Mouse (Mus musculus): ENCODE data around the gene St6galnac3. TPM values are rescaled to one million over a fixed set of nuclear protein-coding genes. Genes with fewer than 3 reads are reported as not detected.

The St6galnac3 gene
- polyA plus RNA-seq, 2 experiments: 20.7 to 36.0 TPM

DNA sequence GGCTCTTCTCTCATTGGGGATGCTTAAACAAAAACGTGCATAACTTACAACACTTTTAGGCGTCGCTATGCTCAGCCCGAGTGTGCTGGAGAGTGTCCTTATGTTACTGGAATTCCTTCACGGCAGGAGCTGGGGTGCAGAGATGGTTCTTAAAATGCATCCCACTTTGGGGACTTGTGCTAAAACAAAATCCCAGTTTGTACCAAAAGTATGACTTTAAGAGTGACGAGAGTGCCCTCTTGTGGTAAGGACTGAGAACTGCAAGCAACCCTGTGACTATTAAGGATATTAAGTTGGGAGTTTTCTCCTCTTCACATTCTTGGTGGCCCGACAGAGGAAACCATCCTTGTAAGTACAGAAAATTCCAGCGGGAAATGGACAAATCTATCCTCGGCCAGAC lies 69.9 kb downstream of the St6galnac3 start:
- no peak for TF ChIP-seq POLR2A (IDR thresholded peaks at IDR 0.05; ENCODE audit: borderline replicate concordance, extremely low read depth, insufficient read depth, insufficient read length)
- H3K27ac ChIP-seq (replicated peaks; ENCODE audit: low read depth, low read length): no peak overlapping the region
- H3K4me2 ChIP-seq (replicated peaks; ENCODE audit: low read depth, low read length, severe bottlenecking): no peak overlapping the region
- no peak overlapping the region for H3K4me3 ChIP-seq (replicated peaks; ENCODE audit: low read length)
- H3K27me3 ChIP-seq (ENCODE audit: control insufficient read depth, insufficient read depth, low read length): no peaks in the 10 kb centered on the region
- no peak overlapping the region for H3K9ac ChIP-seq (ENCODE audit: low read depth, low read length, severe bottlenecking)
- H3K9me3 ChIP-seq (ENCODE audit: control insufficient read depth, low read length): no peaks in the 10 kb centered on the region
- DNase-seq (ENCODE audit: low spot score) (peak; percentile 86), ATAC-seq (ENCODE audit: low FRiP score, low read depth) (0 out of 2 replicates have a peak, but pooled peaks have one; percentile 23)
- H3K4me1 ChIP-seq (ENCODE audit: control insufficient read depth, insufficient read depth, low read length): peaks cover 4% of the 10 kb centered on the region; the same call in 1 of the 2 replicates
- no peaks in the 10 kb centered on the region for H3K36me3 ChIP-seq (ENCODE audit: control insufficient read depth, insufficient read depth, low read length)
- 26% methylated on average over 9 of the region's 9 CpGs for WGBS

DNA sequence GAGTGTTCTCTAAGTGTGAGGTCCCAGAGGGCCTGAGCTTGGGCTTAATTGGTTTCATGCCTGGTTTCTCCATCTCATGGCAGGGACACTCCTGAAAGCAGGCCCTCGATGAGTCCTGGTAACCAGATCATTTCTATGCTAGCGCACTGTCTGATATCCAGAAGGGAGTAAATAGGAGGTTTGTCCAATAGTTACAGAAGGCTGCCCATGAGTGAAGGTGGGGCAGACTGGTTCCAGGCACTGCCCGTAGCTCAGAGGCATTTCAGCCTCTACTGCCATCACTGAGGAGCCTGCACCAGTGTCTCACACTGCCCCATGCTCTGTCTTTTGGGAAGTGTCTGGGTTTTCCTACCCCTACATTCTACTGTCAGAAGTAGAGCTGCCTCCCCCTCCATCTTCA lies 72.1 kb downstream of the St6galnac3 start:
- no peak for TF ChIP-seq POLR2A (IDR thresholded peaks at IDR 0.05; ENCODE audit: borderline replicate concordance, extremely low read depth, insufficient read depth, insufficient read length)
- Histone ChIP-seq H3K27me3 (ENCODE audit: control insufficient read depth, insufficient read depth, low read length) (no peaks in the 10 kb centered on the region), H3K9me3 (ENCODE audit: control insufficient read depth, low read length) (no peaks in the 10 kb centered on the region), H3K36me3 (ENCODE audit: control insufficient read depth, insufficient read depth, low read length) (peaks cover 3% of the 10 kb centered on the region; the same call in 1 of the 2 replicates), H3K4me2 (replicated peaks; ENCODE audit: low read depth, low read length, severe bottlenecking) (no peak overlapping the region), H3K27ac (replicated peaks; ENCODE audit: low read depth, low read length) (no peak overlapping the region), H3K4me3 (replicated peaks; ENCODE audit: low read length) (no peak overlapping the region), H3K4me1 (ENCODE audit: control insufficient read depth, insufficient read depth, low read length) (peaks cover 4% of the 10 kb centered on the region; the same call in 1 of the 2 replicates), H3K9ac (ENCODE audit: low read depth, low read length, severe bottlenecking) (0 out of 2 replicates have a peak overlapping the region, but pooled peaks have one; percentile 0)
- DNase-seq (ENCODE audit: low spot score) (no peak), ATAC-seq (ENCODE audit: low FRiP score, low read depth) (no peak)
- 71% methylated on average over 3 of the region's 3 CpGs for WGBS

DNA sequence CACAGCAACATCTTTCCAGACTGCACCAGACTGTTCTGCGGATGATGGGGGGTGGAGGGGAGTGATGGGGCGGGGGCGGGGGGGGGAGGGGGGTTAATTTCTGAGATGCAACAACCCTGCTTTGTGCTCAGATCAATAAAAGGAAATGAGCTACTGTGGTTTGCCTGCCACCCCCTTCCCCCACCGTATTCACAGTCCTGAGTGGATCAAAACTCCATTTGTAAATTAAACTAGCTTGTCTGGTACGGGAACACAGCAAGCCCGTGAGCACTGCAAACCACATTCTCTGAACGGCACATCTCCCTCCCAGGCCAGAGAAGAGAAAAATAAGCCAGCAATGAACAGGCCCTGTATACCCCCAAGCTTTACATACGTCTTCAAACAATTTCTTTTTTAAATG lies 76.3 kb downstream of the St6galnac3 start:
- DNase-seq (ENCODE audit: low spot score): no peak
- Histone ChIP-seq H3K36me3 (ENCODE audit: control insufficient read depth, insufficient read depth, low read length) (peaks cover 3% of the 10 kb centered on the region; the same call in 1 of the 2 replicates), H3K27me3 (ENCODE audit: control insufficient read depth, insufficient read depth, low read length) (no peaks in the 10 kb centered on the region), H3K4me3 (replicated peaks; ENCODE audit: low read length) (no peak overlapping the region), H3K4me1 (ENCODE audit: control insufficient read depth, insufficient read depth, low read length) (peaks cover 4% of the 10 kb centered on the region; the same call in 1 of the 2 replicates), H3K4me2 (replicated peaks; ENCODE audit: low read depth, low read length, severe bottlenecking) (no peak overlapping the region), H3K9ac (ENCODE audit: low read depth, low read length, severe bottlenecking) (no peak overlapping the region), H3K27ac (replicated peaks; ENCODE audit: low read depth, low read length) (no peak overlapping the region), H3K9me3 (ENCODE audit: control insufficient read depth, low read length) (no peaks in the 10 kb centered on the region)
- ATAC-seq (ENCODE audit: low FRiP score, low read depth): no peak
- 68% methylated on average over 8 of the region's 8 CpGs for WGBS
- no peak for TF ChIP-seq POLR2A (IDR thresholded peaks at IDR 0.05; ENCODE audit: borderline replicate concordance, extremely low read depth, insufficient read depth, insufficient read length)

DNA sequence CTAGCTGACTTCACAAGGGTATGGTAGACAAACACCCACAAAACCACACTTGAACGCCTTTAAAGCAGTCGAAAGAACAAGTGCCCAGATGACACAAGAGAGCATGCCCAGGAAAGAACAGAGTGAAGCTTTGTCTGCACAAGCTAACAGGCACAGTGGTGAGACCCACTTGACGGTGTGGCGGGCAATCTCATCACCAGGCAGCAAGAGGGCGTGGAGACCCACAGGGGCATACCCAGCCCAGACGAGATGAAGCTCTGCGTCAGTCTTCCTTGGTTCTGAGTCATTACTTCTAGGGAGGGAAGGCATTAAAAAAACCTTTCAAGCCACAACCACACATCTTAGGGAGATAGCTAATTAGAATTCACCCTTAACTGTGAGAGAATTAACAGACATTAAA lies 79.2 kb downstream of the St6galnac3 start:
- H3K27me3 ChIP-seq (ENCODE audit: control insufficient read depth, insufficient read depth, low read length): no peaks in the 10 kb centered on the region
- TF ChIP-seq POLR2A (IDR thresholded peaks at IDR 0.05; ENCODE audit: borderline replicate concordance, extremely low read depth, insufficient read depth, insufficient read length): no peak
- no peak for DNase-seq (ENCODE audit: low spot score)
- H3K27ac ChIP-seq (replicated peaks; ENCODE audit: low read depth, low read length): no peak overlapping the region
- H3K4me1 ChIP-seq (ENCODE audit: control insufficient read depth, insufficient read depth, low read length): 0 out of 2 replicates have a peak, but pooled peaks cover 4% of the 10 kb centered on the region
- H3K36me3 ChIP-seq (ENCODE audit: control insufficient read depth, insufficient read depth, low read length): peaks cover 3% of the 10 kb centered on the region; the same call in 1 of the 2 replicates
- H3K9ac ChIP-seq (ENCODE audit: low read depth, low read length, severe bottlenecking): no peak overlapping the region
- no peaks in the 10 kb centered on the region for H3K9me3 ChIP-seq (ENCODE audit: control insufficient read depth, low read length)
- H3K4me3 ChIP-seq (replicated peaks; ENCODE audit: low read length): no peak overlapping the region
- no peak overlapping the region for H3K4me2 ChIP-seq (replicated peaks; ENCODE audit: low read depth, low read length, severe bottlenecking)
- WGBS: 82% methylated on average over 7 of the region's 7 CpGs
- no peak for ATAC-seq (ENCODE audit: low FRiP score, low read depth)

DNA sequence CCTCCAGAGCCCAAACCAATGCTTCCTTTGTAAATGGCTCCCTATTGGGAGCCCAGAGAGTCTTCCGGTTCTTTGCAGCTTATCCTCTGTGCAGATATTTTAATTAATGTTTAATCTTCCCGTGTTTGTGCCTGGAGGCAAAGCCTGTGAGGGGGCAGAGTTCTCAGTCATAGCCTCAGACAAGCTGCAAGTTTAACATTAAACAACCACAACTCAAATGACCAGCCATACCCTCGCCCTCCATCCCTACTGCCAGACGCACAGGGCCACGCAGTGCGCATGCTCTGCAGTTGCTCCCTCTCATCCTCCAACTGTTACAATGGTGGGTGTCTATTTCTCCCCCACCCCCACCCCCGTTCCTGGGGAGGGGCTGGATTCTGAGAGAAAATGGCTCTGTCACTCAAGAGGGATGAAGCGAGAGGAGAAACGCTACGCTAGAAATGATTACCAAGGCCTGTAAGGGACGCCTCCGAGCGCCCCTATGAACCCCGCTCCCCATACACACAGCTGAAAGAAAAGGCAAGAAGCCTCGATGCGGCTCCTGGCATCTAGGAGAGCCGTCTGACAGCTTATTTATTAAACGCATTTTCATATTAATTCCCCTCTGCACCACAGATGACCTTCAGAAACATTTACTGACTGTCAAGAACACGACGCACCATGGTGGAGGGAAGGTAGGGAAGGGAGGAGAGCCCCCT lies 81.0 kb downstream of the St6galnac3 start:
- ATAC-seq (ENCODE audit: low FRiP score, low read depth): no peak
- no peak overlapping the region for H3K4me3 ChIP-seq (replicated peaks; ENCODE audit: low read length)
- 84% methylated on average over 20 of the region's 20 CpGs for WGBS
- no peak overlapping the region for H3K27ac ChIP-seq (replicated peaks; ENCODE audit: low read depth, low read length)
- H3K9me3 ChIP-seq (ENCODE audit: control insufficient read depth, low read length): no peaks in the 10 kb centered on the region
- H3K4me1 ChIP-seq (ENCODE audit: control insufficient read depth, insufficient read depth, low read length): 0 out of 2 replicates have a peak, but pooled peaks cover 4% of the 10 kb centered on the region
- no peaks in the 10 kb centered on the region for H3K27me3 ChIP-seq (ENCODE audit: control insufficient read depth, insufficient read depth, low read length)
- no peak for TF ChIP-seq POLR2A (IDR thresholded peaks at IDR 0.05; ENCODE audit: borderline replicate concordance, extremely low read depth, insufficient read depth, insufficient read length)
- no peaks in the 10 kb centered on the region for H3K36me3 ChIP-seq (ENCODE audit: control insufficient read depth, insufficient read depth, low read length)
- no peak overlapping the region for H3K9ac ChIP-seq (ENCODE audit: low read depth, low read length, severe bottlenecking)
- DNase-seq (ENCODE audit: low spot score): no peak
- H3K4me2 ChIP-seq (replicated peaks; ENCODE audit: low read depth, low read length, severe bottlenecking): no peak overlapping the region

All from limb, embryonic 14.5 days (tissue).